Mouse (Mus musculus): ENCODE measurements around the gene Thbd.

DNA sequence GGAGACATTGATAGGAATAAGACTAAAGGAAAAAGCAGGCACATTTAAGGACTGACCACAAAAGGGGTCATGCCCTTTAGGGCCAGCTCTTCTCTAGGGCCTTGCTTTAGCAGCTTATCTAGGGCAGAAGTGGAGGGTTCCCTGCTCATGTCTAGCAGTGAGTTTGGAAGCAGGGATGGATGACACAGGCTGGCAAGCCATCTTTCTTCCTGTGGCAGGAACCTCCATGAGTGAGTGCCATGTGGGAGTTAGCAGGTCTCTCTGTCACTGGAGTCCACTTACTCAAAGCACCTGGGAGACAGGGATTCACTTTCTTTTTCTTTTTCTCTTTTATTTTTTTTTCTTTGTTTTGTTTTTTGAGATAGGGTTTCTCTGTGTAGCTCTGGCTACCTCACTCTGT is 14.1 kb downstream of the Thbd start:
- TF ChIP-seq CTCF (IDR thresholded peaks at IDR 0.05; ENCODE audit: borderline replicate concordance, control insufficient read depth, extremely low read depth, insufficient read depth, low read length, poor library complexity) = no peak
- no peak for TF ChIP-seq POLR2A (IDR thresholded peaks at IDR 0.05; ENCODE audit: control insufficient read depth, extremely low read depth, insufficient read depth, low read length, poor library complexity)

All from thymus, adult 2 months (tissue).